Mouse (Mus musculus) midbrain, embryonic 13.5 days (tissue): ENCODE results near the gene Cebpb. TPM values are rescaled to one million over a fixed set of nuclear protein-coding genes. Genes with fewer than 3 reads are reported as not detected.

Experiments used
- ATAC-seq: fragments of 200-750 bp; cut with Nextera tagmentation; 2 replicates; pipeline ENCODE4 v1.8.0; 2017; ENCODE audit warnings: mild to moderate bottlenecking, moderate TSS enrichment, moderate library complexity
- H3K27ac ChIP-seq: fragments of 300-500 bp; sonication (generic); 2 replicates; pipeline ENCODE4 v1.5.1; 2015; ENCODE audit warnings: inconsistent platforms, mild to moderate bottlenecking, moderate library complexity
- H3K27me3 ChIP-seq: fragments of 300-500 bp; sonication (generic); 2 replicates; pipeline ENCODE4 v1.6.1; 2015; ENCODE audit warnings: mild to moderate bottlenecking, inconsistent platforms
- H3K36me3 ChIP-seq: fragments of 300-500 bp; sonication (generic); 2 replicates; pipeline ENCODE4 v1.6.1; 2015; ENCODE audit warnings: mild to moderate bottlenecking, inconsistent platforms
- H3K4me1 ChIP-seq: fragments of 300-500 bp; sonication (generic); replicated peaks from 2 replicates; pipeline ENCODE4 v1.6.1; 2015; ENCODE audit warnings: inconsistent platforms
- H3K4me2 ChIP-seq: fragments of 300-500 bp; sonication (generic); replicated peaks from 2 replicates; pipeline ENCODE4 v1.6.1; 2015; ENCODE audit warnings: moderate library complexity, mild to moderate bottlenecking, inconsistent platforms
- H3K4me3 ChIP-seq: fragments of 300-500 bp; sonication (generic); replicated peaks from 2 replicates; pipeline ENCODE4 v1.5.1; 2015; ENCODE audit warnings: mild to moderate bottlenecking, inconsistent platforms
- H3K9ac ChIP-seq: fragments of 300-500 bp; sonication (generic); replicated peaks from 2 replicates; pipeline ENCODE4 v1.6.1; 2015; ENCODE audit warnings: mild to moderate bottlenecking, inconsistent platforms
- H3K9me3 ChIP-seq: fragments of 300-500 bp; sonication (generic); 2 replicates; pipeline ENCODE4 v1.6.1; 2016; ENCODE audit warnings: mild to moderate bottlenecking, inconsistent platforms
- WGBS: fragments of 180-500 bp; shearing (Covaris S2); methylation state at CpG from one replicate; pipeline ENCODE4 v1.1.7; 2015; 5-methylcytosine and 5-hydroxymethylcytosine counted together
- polyA plus RNA-seq: library from polyadenylated mRNA; unstranded; fragments of >200 nt; fragmentation: Nextera tagmentation; extraction: Ambion mirVana; gene quantifications from 2 replicates; pipeline ENCODE4 v1.2.1, GENCODE M21; 2015

The Cebpb gene
- polyA plus RNA-seq, 1 experiment from 2014 or later: 0.20 TPM

DNA sequence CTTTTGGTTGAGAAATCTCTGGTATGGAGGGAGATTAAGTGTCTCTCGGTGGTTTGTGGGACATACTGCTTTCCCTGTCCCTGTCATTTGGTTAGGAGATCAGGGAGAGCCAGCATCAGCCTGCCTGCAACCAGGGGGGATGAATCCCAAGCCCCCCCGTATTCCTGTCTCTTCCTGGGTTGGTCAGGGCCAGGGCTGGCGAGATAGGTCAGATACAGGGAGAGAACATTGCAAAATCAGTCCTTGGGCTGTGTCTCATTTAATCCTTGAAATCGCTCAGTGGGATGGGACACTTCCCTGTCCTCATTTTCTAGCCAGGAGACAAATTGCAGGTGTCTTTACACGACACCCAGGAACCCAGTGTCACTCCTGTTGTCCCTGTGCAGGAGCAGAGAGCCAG, 11.3 kb downstream of the Cebpb start:
- no peak overlapping the region for H3K9ac ChIP-seq
- H3K36me3 ChIP-seq: no peaks in the 10 kb centered on the region
- no peaks in the 10 kb centered on the region for H3K9me3 ChIP-seq
- no peak overlapping the region for H3K4me2 ChIP-seq
- no peak for ATAC-seq
- no peak overlapping the region for H3K27ac ChIP-seq
- H3K4me1 ChIP-seq: no peaks in the 10 kb centered on the region
- no peak overlapping the region for H3K4me3 ChIP-seq
- WGBS: 77% methylated on average over 5 of the region's 5 CpGs
- H3K27me3 ChIP-seq: no peaks in the 10 kb centered on the region

DNA sequence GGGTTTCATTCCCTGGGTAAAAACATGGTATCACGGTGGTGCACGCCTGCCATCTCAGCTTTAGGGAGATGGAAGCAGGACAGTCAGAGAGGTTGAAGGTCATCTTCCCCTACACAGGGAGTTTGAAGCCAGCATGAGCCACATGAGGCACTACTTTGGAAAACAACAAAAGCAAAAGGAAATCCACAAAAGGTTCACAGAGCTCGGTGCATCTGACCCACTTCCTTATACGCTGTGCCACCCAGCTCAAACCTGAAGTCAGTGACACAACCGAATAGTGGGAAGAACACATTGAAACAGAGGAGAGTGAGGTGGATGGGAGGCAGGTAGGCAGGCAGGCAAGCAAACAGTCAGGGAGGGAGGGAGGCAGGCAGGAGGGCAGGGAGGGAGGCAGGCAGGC, 12.8 kb downstream of the Cebpb start:
- WGBS: 74% methylated on average over 5 of the region's 5 CpGs
- no peak overlapping the region for H3K4me2 ChIP-seq
- no peak overlapping the region for H3K4me3 ChIP-seq
- ATAC-seq: no peak
- H3K9ac ChIP-seq: no peak overlapping the region
- H3K9me3 ChIP-seq: no peaks in the 10 kb centered on the region
- H3K4me1 ChIP-seq: no peaks in the 10 kb centered on the region
- no peak overlapping the region for H3K27ac ChIP-seq
- H3K27me3 ChIP-seq: no peaks in the 10 kb centered on the region
- H3K36me3 ChIP-seq: no peaks in the 10 kb centered on the region

DNA sequence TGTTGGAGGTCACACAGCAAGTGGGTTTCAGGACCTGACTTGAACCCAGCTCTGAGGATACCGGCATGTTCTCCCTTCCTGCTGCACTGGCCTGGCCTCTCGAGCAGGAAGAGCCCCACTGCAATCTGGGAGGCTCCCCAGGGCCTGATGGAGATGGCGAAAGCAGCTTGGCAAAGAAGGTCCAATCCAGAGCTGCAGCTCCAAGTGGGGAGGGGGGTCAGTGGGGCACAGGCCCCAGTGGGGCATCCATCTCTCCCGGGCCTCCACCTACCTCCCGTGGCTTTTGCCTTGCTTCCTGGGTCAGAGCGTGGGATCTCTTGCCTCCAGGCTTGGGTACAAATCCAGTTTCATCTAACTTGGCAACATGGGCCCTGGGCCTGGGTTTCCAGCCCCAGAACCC, 13.4 kb downstream of the Cebpb start:
- Histone ChIP-seq H3K27ac (no peak overlapping the region), H3K9me3 (no peaks in the 10 kb centered on the region), H3K4me1 (no peaks in the 10 kb centered on the region), H3K4me3 (no peak overlapping the region), H3K27me3 (no peaks in the 10 kb centered on the region), H3K4me2 (no peak overlapping the region), H3K36me3 (no peaks in the 10 kb centered on the region), H3K9ac (no peak overlapping the region; the same call in 1 of the 2 replicates)
- WGBS: 82% methylated on average over 6 of the region's 6 CpGs
- no peak for ATAC-seq

DNA sequence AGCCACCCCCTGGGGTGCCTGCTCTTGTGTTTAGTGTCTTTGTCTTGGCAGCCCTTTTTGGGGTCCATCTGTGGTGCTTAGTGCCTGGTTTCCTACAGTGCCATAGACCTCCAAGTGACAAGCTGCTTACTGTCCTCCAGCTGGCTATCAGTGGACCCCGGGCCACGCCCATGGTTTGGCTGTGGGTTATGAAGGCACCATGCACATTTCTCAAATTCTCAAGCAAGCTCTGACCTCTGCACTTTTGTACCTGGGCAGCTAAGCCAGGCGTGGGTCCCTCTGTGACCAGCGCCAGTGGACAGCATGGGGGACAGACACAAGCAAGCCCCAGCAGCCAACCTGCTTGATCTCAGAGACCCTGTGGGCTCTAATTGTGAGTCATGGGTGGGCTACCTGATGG, 15.7 kb downstream of the Cebpb start:
- no peaks in the 10 kb centered on the region for H3K4me1 ChIP-seq
- ATAC-seq: no peak
- H3K27me3 ChIP-seq: no peaks in the 10 kb centered on the region

DNA sequence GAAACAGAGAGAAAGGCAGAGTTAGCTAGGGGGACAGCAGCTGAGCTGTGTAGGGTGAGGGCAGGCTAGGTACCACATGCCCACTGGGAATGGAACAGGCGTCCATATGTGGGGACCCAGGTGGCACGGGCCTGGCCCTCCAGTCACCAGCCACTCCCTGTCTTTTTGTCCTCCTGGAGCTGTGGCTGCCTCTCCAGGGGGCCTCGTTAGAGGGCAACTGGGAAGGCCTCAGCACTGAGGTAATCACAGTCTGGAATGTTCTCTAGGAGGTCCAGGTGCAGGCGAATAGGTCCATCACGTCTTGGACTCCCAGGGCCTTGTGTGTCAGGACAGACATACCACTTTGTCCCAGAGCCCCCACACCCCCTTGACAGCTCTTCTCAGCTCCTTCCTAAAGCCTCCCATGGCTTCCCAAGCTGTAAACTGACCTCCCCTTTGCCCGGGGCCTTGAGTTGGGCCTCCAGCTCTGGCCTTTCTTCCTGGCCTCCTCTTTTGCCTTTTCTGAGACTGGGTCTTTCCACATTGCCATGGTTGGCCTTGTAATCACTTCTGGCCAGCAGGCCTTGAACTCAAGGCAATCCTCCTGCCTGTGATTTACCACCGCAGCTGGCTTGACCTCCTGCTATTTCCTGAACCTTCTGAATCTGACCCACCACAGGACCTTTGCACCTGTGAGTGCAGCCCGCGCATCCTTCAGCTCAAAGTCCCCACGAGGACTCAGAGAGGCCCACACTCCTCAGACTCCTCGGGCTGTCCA, 17.6 kb downstream of the Cebpb start:
- 76% methylated on average over 11 of the region's 11 CpGs for WGBS
- H3K4me3 ChIP-seq: no peak overlapping the region
- no peaks in the 10 kb centered on the region for H3K4me1 ChIP-seq
- no peak overlapping the region for H3K27ac ChIP-seq
- H3K27me3 ChIP-seq: no peaks in the 10 kb centered on the region
- no peak overlapping the region for H3K4me2 ChIP-seq
- ATAC-seq: no peak
- no peak overlapping the region for H3K9ac ChIP-seq
- no peaks in the 10 kb centered on the region for H3K36me3 ChIP-seq
- H3K9me3 ChIP-seq: no peaks in the 10 kb centered on the region

More for the DNA sequence above, 15.7 kb downstream of the Cebpb start:
- H3K9ac ChIP-seq: no peak overlapping the region
- no peak overlapping the region for H3K4me2 ChIP-seq
- H3K36me3 ChIP-seq: no peaks in the 10 kb centered on the region
- no peaks in the 10 kb centered on the region for H3K9me3 ChIP-seq
- H3K4me3 ChIP-seq: no peak overlapping the region
- WGBS: 82% methylated on average over 4 of the region's 4 CpGs
- H3K27ac ChIP-seq: no peak overlapping the region

DNA sequence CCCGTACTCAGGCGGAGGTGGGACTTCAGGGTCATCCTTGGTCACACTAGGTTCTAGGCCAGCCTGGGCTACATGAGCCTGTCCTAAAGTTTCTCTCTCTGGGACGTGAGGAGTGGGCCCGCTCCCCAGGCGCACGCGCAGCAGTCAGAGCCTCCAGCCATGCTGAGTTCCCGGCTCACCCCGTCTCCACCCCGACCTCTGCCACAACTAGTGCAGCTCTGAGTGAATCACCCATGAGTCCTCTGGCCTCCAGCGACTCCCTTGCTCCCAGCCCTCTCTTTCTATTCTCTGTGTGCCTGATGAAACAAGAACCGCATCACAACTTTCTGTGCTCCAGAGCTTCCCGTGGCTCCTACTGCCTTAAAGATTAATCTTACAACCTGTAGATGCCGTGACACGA, 19.7 kb downstream of the Cebpb start:
- no peaks in the 10 kb centered on the region for H3K27me3 ChIP-seq
- no peak overlapping the region for H3K4me2 ChIP-seq
- H3K9me3 ChIP-seq: no peaks in the 10 kb centered on the region
- no peak overlapping the region for H3K4me3 ChIP-seq
- no peaks in the 10 kb centered on the region for H3K36me3 ChIP-seq
- no peaks in the 10 kb centered on the region for H3K4me1 ChIP-seq
- 66% methylated on average over 15 of the region's 15 CpGs for WGBS
- H3K9ac ChIP-seq: no peak overlapping the region
- ATAC-seq: no peak
- no peak overlapping the region for H3K27ac ChIP-seq

DNA sequence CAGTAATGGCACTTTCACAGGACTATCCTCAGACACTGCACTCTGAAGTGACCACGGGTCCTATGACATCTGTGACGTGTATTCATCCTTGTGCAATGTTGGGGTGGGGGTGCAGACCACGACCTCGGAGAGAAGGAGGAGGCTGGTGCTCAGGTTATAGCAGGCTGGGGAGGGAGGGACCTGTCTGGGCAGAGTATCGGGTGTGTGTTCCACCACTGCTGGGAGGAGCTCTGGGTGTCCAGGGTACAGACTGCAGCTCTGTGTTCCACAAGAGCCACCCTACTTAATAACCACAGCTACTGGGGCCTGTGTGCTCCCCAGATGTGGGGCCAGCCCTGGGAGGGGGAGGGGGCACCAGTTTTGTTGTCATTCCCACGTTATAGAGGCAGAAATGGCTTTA, 21.3 kb downstream of the Cebpb start:
- no peak for ATAC-seq
- no peaks in the 10 kb centered on the region for H3K27me3 ChIP-seq
- H3K9ac ChIP-seq: no peak overlapping the region
- no peaks in the 10 kb centered on the region for H3K9me3 ChIP-seq
- no peak overlapping the region for H3K4me3 ChIP-seq
- 71% methylated on average over 6 of the region's 6 CpGs for WGBS
- H3K36me3 ChIP-seq: no peaks in the 10 kb centered on the region
- no peak overlapping the region for H3K4me2 ChIP-seq
- H3K4me1 ChIP-seq: no peaks in the 10 kb centered on the region
- H3K27ac ChIP-seq: no peak overlapping the region

DNA sequence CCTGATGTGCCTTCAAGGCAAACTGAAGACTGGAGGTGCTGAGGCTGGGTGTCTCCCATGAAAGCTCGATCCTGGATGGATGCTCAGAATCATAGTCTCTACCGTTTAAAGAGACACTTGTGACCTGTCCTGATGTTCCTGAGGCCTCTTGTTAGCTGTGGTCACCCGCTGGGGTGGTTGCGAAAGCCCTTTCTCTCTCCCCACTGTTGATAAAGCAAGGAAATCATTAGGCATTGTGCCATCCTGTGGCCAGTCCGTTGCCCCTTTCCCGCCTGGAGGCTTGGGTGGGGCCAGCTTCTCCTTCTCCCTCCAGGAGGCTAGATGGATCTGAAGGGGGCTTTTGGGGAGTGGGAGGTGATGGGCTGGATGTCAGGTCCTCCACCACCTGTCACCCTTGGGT, 21.9 kb downstream of the Cebpb start:
- WGBS: 64% methylated on average over 6 of the region's 6 CpGs
- no peaks in the 10 kb centered on the region for H3K36me3 ChIP-seq
- H3K9me3 ChIP-seq: no peaks in the 10 kb centered on the region
- no peak overlapping the region for H3K27ac ChIP-seq
- H3K4me2 ChIP-seq: no peak overlapping the region
- no peak overlapping the region for H3K9ac ChIP-seq
- no peaks in the 10 kb centered on the region for H3K27me3 ChIP-seq
- no peak for ATAC-seq
- no peaks in the 10 kb centered on the region for H3K4me1 ChIP-seq
- H3K4me3 ChIP-seq: no peak overlapping the region

DNA sequence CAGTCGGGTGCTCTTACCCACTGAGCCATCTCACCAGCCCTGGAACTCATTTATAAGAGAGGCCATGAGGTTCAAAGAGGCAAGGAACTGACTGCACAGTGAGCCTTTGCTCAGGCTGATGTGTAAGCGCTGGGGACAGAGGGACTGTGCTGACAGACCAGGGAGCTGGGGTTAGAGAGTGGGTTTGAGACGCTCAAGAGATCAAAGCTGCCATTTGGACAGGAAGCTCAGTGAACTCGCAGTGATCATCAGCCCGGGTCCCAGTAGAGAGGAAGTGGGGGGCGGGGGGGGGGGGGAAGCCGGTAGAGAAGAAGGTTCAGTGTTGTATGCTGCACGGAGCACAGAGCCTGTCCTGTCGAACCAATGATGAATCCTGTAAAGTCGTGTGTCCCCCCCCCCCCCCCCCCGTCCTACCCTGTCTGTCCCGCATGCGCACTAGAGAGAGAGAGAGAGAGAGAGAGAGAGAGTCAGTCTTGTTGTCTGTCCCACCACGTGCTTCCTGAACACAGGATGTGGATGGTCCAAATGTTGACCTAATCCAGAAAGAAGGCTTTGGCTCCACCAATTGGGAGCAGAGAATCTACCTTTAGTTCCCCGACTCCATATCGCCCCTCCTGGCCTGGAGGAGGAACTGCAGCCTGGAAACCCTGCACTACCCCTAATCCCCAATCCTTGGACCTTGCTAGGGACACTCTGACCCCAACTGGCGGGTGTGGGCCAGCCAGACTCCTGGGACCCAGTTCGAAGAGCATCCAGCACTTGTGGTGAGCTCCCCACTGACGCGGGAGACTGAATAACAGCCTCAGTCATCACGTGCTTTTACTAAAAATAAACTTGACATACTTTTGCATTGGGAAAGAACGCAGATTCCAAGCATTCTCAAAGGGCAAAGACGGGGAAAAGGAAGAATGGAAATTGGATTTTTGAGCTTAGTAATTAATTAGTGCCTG, 24.4 kb downstream of the Cebpb start:
- Histone ChIP-seq H3K9ac (no peak overlapping the region), H3K4me2 (no peak overlapping the region), H3K27me3 (no peaks in the 10 kb centered on the region), H3K9me3 (no peaks in the 10 kb centered on the region), H3K4me1 (no peaks in the 10 kb centered on the region), H3K4me3 (no peak overlapping the region), H3K36me3 (no peaks in the 10 kb centered on the region), H3K27ac (no peak overlapping the region)
- 78% methylated on average over 18 of the region's 23 CpGs for WGBS
- no peak for ATAC-seq

DNA sequence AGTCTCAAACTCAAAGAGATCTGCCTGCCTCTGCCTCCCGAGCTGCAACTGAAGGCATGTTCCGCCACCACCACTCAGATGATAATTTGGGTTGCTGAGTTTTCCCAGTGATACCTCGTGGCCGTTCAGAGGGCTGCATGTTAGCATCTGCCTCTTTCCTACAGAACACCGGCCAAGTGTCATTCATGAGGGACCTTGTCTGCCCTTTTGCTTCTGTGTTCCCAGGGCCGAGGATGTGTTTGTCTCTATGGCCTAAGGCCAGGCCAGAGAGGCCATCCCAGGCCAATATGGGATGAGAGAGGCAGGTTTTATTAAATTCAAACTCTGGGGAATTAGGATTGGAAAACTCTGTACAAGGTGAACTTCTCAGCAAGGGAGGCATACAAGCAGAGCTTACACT, 25.6 kb downstream of the Cebpb start:
- Histone ChIP-seq H3K4me2 (no peak overlapping the region), H3K4me1 (no peaks in the 10 kb centered on the region), H3K9ac (no peak overlapping the region), H3K27me3 (no peaks in the 10 kb centered on the region), H3K27ac (no peak overlapping the region), H3K9me3 (no peaks in the 10 kb centered on the region), H3K4me3 (no peak overlapping the region), H3K36me3 (no peaks in the 10 kb centered on the region)
- no peak for ATAC-seq
- WGBS: 92% methylated on average over 6 of the region's 6 CpGs

DNA sequence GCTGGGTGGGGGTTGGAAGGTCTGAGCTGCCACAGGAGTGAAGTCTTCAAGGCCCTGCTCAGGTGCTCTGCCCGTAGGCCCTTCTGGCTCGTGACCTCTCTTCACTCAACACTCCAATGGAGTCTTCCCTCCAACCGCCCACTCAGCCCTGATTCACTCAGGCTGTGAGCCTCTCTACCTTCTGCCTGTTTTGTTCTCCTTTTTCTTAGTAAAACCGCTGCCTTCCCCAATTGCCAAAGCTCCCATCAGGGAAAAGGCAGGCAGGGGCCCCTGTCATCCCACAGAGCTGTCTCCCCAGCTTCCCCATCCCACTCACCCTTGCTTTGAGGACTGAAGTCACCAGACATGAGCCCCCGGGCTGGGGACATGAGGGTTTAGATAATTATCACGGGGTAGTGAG, 26.3 kb downstream of the Cebpb start:
- no peaks in the 10 kb centered on the region for H3K27me3 ChIP-seq
- H3K36me3 ChIP-seq: no peaks in the 10 kb centered on the region
- no peak for ATAC-seq
- no peak overlapping the region for H3K27ac ChIP-seq
- H3K4me2 ChIP-seq: no peak overlapping the region
- H3K4me1 ChIP-seq: no peaks in the 10 kb centered on the region
- no peak overlapping the region for H3K4me3 ChIP-seq
- 72% methylated on average over 6 of the region's 6 CpGs for WGBS
- no peak overlapping the region for H3K9ac ChIP-seq
- no peaks in the 10 kb centered on the region for H3K9me3 ChIP-seq

DNA sequence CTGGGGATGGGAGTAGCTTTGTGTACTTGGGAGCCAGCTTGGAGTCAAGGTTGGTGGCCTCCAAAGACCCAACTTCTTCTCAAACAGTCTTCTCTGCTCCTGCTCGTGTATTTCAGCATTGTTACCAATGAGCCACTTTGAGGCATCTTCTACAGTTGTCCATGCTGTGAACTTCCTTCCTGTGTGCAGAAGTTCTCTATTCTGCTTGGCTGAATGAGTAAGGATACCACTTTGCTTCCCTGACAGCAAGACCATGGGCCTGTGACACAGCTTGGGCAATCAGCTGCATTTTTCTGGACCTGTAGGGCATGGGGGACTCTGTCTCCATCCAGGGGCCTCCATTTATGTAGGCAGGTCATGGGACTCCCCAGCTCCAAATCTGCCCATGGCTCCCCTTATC, 28.5 kb downstream of the Cebpb start:
- Histone ChIP-seq H3K27me3 (no peaks in the 10 kb centered on the region), H3K9me3 (no peaks in the 10 kb centered on the region), H3K4me3 (no peak overlapping the region), H3K36me3 (no peaks in the 10 kb centered on the region), H3K9ac (no peak overlapping the region), H3K4me2 (no peak overlapping the region), H3K4me1 (no peaks in the 10 kb centered on the region), H3K27ac (no peak overlapping the region)
- 70% methylated on average over 1 of the region's 1 CpGs for WGBS
- no peak for ATAC-seq
